Mouse (Mus musculus): Measurements from ENCODE around the gene Olfr577. TPM values are rescaled to one million over a fixed set of nuclear protein-coding genes. Genes with fewer than 3 reads are reported as not detected.

The Olfr577 gene
- total RNA-seq (2021): not detected

GRCm38 (mm10) chr7:102975843-102976242, at the start of gene Olfr577:
Gene Olfr577 (minus strand): TSS chr7:102975943.
- no peak for DNase-seq

GRCm38 (mm10) chr7:102989224-102989623, 13.5 kb upstream of the Olfr577 start, which contains the start of gene Olfr578:
Gene Olfr578 (minus strand): TSS chr7:102989324.
- DNase-seq: no peak

- no peak for DNase-seq
Measured at GRCm38 (mm10) chr7:102974399-102974798, 1.3 kb downstream of the Olfr577 start.

- no peak for DNase-seq
Measured at GRCm38 (mm10) chr7:102962360-102962759, 13.4 kb downstream of the Olfr577 start, which contains the start of gene Olfr576. Gene Olfr576 (plus strand): TSS chr7:102962660.

GRCm38 (mm10) chr7:102958593-102958992, 17.1 kb downstream of the Olfr577 start, which contains the start of gene Olfr575:
Gene Olfr575 (minus strand): TSS chr7:102958775.
- DNase-seq: no peak

GRCm38 (mm10) chr7:102958137-102958536, 17.6 kb downstream of the Olfr577 start:
- DNase-seq: no peak

- DNase-seq: no peak
Measured at GRCm38 (mm10) chr7:102950732-102951131, 25.0 kb downstream of the Olfr577 start.

- DNase-seq: no peak
Measured at GRCm38 (mm10) chr7:102948167-102948566, 27.6 kb downstream of the Olfr577 start, which contains the start of gene Olfr574. Gene Olfr574 (plus strand): TSS chr7:102948467.

GRCm38 (mm10) chr7:102943417-102943816, 32.3 kb downstream of the Olfr577 start:
- no peak for DNase-seq

- no peak for DNase-seq
Measured at GRCm38 (mm10) chr7:102942475-102942874, 33.3 kb downstream of the Olfr577 start, which contains the start of gene Olfr573-ps1. Gene Olfr573-ps1 (minus strand): TSS chr7:102942575.

- no peak for DNase-seq
Measured at GRCm38 (mm10) chr7:102927105-102927504, 48.6 kb downstream of the Olfr577 start.

- DNase-seq: no peak
Measured at GRCm38 (mm10) chr7:102924109-102924508, 51.6 kb downstream of the Olfr577 start, which contains the start of gene Olfr572. Gene Olfr572 (plus strand): TSS chr7:102924409.

Other genes starting within 250 kb of the Olfr577 start
- gene Olfr559, start 248.5 kb downstream of the Olfr577 start, total RNA-seq (2021): not detected
- not detected for gene Olfr560, start 216.6 kb downstream of the Olfr577 start, total RNA-seq (2021)
- under 1 TPM; 0.17 to 0.30 TPM for gene Olfr78, start 216.5 kb downstream of the Olfr577 start, total RNA-seq (2021)
- not detected for gene Olfr561, start 204.7 kb downstream of the Olfr577 start, total RNA-seq (2021)
- gene Olfr564, start 172.5 kb downstream of the Olfr577 start, total RNA-seq (2021): not detected
- gene Olfr566, start 117.2 kb downstream of the Olfr577 start, total RNA-seq (2021): not detected
- gene Olfr568, start 98.8 kb downstream of the Olfr577 start, total RNA-seq (2021): not detected
- not detected for gene Olfr569, start 85.1 kb downstream of the Olfr577 start, total RNA-seq (2021)
- gene Olfr570, start 81.4 kb downstream of the Olfr577 start, total RNA-seq (2021): not detected
- gene Olfr571, start 58.4 kb downstream of the Olfr577 start, total RNA-seq (2021): not detected
- not detected for gene Olfr572, start 51.5 kb downstream of the Olfr577 start, total RNA-seq (2021)
- not detected for gene Olfr573-ps1, start 33.4 kb downstream of the Olfr577 start, total RNA-seq (2021)
- not detected for gene Olfr574, start 27.5 kb downstream of the Olfr577 start, total RNA-seq (2021)
- not detected for gene Olfr575, start 17.2 kb downstream of the Olfr577 start, total RNA-seq (2021)
- gene Olfr576, start 13.3 kb downstream of the Olfr577 start, total RNA-seq (2021): not detected
- not detected for gene Olfr578, start 13.4 kb upstream of the Olfr577 start, total RNA-seq (2021)
- not detected for gene Olfr582, start 62.1 kb upstream of the Olfr577 start, total RNA-seq (2021)
- gene Olfr583, start 75.4 kb upstream of the Olfr577 start, total RNA-seq (2021): not detected
- not detected for gene Olfr584, start 105.9 kb upstream of the Olfr577 start, total RNA-seq (2021)
- not detected for gene Olfr585, start 121.8 kb upstream of the Olfr577 start, total RNA-seq (2021)
- not detected for gene Olfr586, start 149.7 kb upstream of the Olfr577 start, total RNA-seq (2021)
- not detected for gene Olfr588-ps1, start 164.9 kb upstream of the Olfr577 start, total RNA-seq (2021)
- gene Olfr589, start 180.4 kb upstream of the Olfr577 start, total RNA-seq (2021): not detected
- gene Olfr591, start 202.4 kb upstream of the Olfr577 start, total RNA-seq (2021): not detected
- not detected for gene Olfr592, start 208.9 kb upstream of the Olfr577 start, total RNA-seq (2021)
- not detected for gene Olfr593, start 235.9 kb upstream of the Olfr577 start, total RNA-seq (2021)
- not detected for gene Olfr594, start 241.1 kb upstream of the Olfr577 start, total RNA-seq (2021)